ENCODE assay signal across 9 mouse cellular contexts in genomic region chr9:72693081-72693696, GRCm38 (mm10). TPM values are rescaled to one million over a fixed set of nuclear protein-coding genes. Genes with fewer than 3 reads are reported as not detected.
A peak's percentile ranks its signal among the peaks of the same experiment; 100 is the strongest.
DNase-seq lines count a peak whose midpoint lies in the region; ATAC-seq lines count a peak whose summit lies in the region.
"Had no signal": no experiment of that assay in that cellular context is flagged by ENCODE, and none has a peak within 500 bp of the region (broad histone marks: within the 10 kb centered on the region; RNA-seq: fewer than 3 reads in every experiment).

No protein-coding gene starts in this region.

- H3K27ac ChIP-seq in heart, embryonic 12.5 days (ENCODE audit: poor library complexity, severe bottlenecking): 0 out of 2 replicates have a peak overlapping the region, but pooled peaks have one; percentile 11
- no peak overlapping the region for H3K27ac ChIP-seq in heart, embryonic 11.5 days (ENCODE audit: low read depth, low read length)
- H3K27ac ChIP-seq in hindbrain, embryonic 14.5 days: peak overlapping the region; percentile 66
- H3K27ac ChIP-seq: liver, embryonic 14.5 days had no signal

- DNase-seq in right cerebral cortex, adult 2 months (ENCODE audit: low spot score in 2 of 2): peak; percentile 43 to 55
- no peak for DNase-seq in right cerebral cortex, postnatal 14 days
- no peak for DNase-seq in hindbrain, embryonic 14.5 days (ENCODE audit: low spot score)
- peak; percentile 54 for DNase-seq in skeletal muscle tissue, adult 2 months (ENCODE audit: low read depth, low spot score)
- DNase-seq in lung, postnatal 4 days: no peak

- no peaks in the 10 kb centered on the region for H3K9me3 ChIP-seq in heart, embryonic 12.5 days (replicated peaks)
- no peaks in the 10 kb centered on the region for H3K9me3 ChIP-seq in heart, embryonic 11.5 days (replicated peaks; ENCODE audit: control insufficient read depth, low read length)
- no peaks in the 10 kb centered on the region for H3K9me3 ChIP-seq in hindbrain, embryonic 14.5 days (ENCODE audit: control insufficient read depth, low read length)

- 66% methylated on average over 24 of the region's 24 CpGs for WGBS in heart, embryonic 12.5 days
- WGBS in heart, embryonic 11.5 days (ENCODE audit: insufficient replicate concordance): 73% methylated on average over 24 of the region's 24 CpGs
- WGBS in hindbrain, embryonic 14.5 days: 64% methylated on average over 24 of the region's 24 CpGs

- no peak overlapping the region for H3K9ac ChIP-seq in heart, embryonic 12.5 days
- no peak overlapping the region for H3K9ac ChIP-seq in heart, embryonic 11.5 days (ENCODE audit: low read depth, low read length)
- no peak overlapping the region for H3K9ac ChIP-seq in hindbrain, embryonic 14.5 days
- H3K9ac ChIP-seq: liver, embryonic 14.5 days had no signal

- peaks cover 47% of the 10 kb centered on the region for H3K4me1 ChIP-seq in heart, embryonic 12.5 days (replicated peaks)
- H3K4me1 ChIP-seq in heart, embryonic 11.5 days (ENCODE audit: control insufficient read depth, insufficient read depth, low read length): peaks cover 21% of the 10 kb centered on the region
- H3K4me1 ChIP-seq in hindbrain, embryonic 14.5 days (replicated peaks; ENCODE audit: control insufficient read depth, insufficient read depth, low read length): peaks cover 14% of the 10 kb centered on the region; the same call in 1 of the 2 replicates

- no peak overlapping the region for H3K4me3 ChIP-seq in heart, embryonic 12.5 days
- no peak overlapping the region for H3K4me3 ChIP-seq in heart, embryonic 11.5 days (ENCODE audit: low read depth, low read length)
- no peak overlapping the region for H3K4me3 ChIP-seq in hindbrain, embryonic 14.5 days (replicated peaks; ENCODE audit: low read length)

- H3K27me3 ChIP-seq in heart, embryonic 12.5 days (replicated peaks): no peaks in the 10 kb centered on the region
- H3K27me3 ChIP-seq in heart, embryonic 11.5 days (ENCODE audit: control insufficient read depth, insufficient read depth, low read length): no peaks in the 10 kb centered on the region
- no peaks in the 10 kb centered on the region for H3K27me3 ChIP-seq in hindbrain, embryonic 14.5 days (ENCODE audit: control insufficient read depth, insufficient read depth, low read length)

- no peak for ATAC-seq in heart, embryonic 12.5 days (ENCODE audit: insufficient number of reproducible peaks, low FRiP score)
- no peak for ATAC-seq in heart, embryonic 11.5 days (replicated peaks; ENCODE audit: insufficient number of reproducible peaks, low FRiP score, low TSS enrichment)
- ATAC-seq in hindbrain, embryonic 14.5 days (ENCODE audit: low FRiP score): 0 out of 2 replicates have a peak, but pooled peaks have one; percentile 43
- no peak for ATAC-seq in activated CD4-positive, CD25-positive, alpha-beta regulatory T cell, adult 4 months

- H3K4me2 ChIP-seq in heart, embryonic 12.5 days: no peak overlapping the region
- no peak overlapping the region for H3K4me2 ChIP-seq in heart, embryonic 11.5 days
- no peak overlapping the region for H3K4me2 ChIP-seq in hindbrain, embryonic 14.5 days (replicated peaks)

- H3K36me3 ChIP-seq in heart, embryonic 12.5 days: peaks cover 75% of the 10 kb centered on the region
- H3K36me3 ChIP-seq in heart, embryonic 11.5 days (ENCODE audit: control insufficient read depth, insufficient read depth, low read length): peaks cover 30% of the 10 kb centered on the region
- H3K36me3 ChIP-seq in hindbrain, embryonic 14.5 days (replicated peaks; ENCODE audit: control insufficient read depth, insufficient read depth): peaks cover 87% of the 10 kb centered on the region

RNA-seq across cellular contexts. Expression of gene Nedd4, which starts 31.0 kb away (rescaled TPM):
- 624 and 643 TPM in 2 replicates for polyA plus RNA-seq in heart, embryonic 12.5 days (2016; fragmentation: Nextera tagmentation; extraction: Ambion mirVana)
- polyA plus RNA-seq in heart, embryonic 11.5 days (2014; fragmentation: Nextera tagmentation; extraction: Ambion mirVana): 555 and 667 TPM in 2 replicates
- 478 and 513 TPM in 2 replicates for polyA plus RNA-seq in hindbrain, embryonic 14.5 days (2014; fragmentation: Nextera tagmentation; extraction: Ambion mirVana)
- 1 to 10 TPM; 1.2 to 1.3 TPM for polyA plus RNA-seq in activated CD4-positive, CD25-positive, alpha-beta regulatory T cell, adult 4 months (2017; shearing (Covaris generic))

Comparison
In these comparisons a context has a peak if more than half of its experiments do, and no peak if none do; other contexts are left out.
1. DNase-seq: peak in right cerebral cortex, adult 2 months (2 of 2) and skeletal muscle tissue, adult 2 months (single experiment); none in right cerebral cortex, postnatal 14 days (single experiment), hindbrain, embryonic 14.5 days (single experiment) and lung, postnatal 4 days (0 of 2).
2. RNA of gene Nedd4, which starts 31.0 kb away (polyA plus RNA-seq): 624 to 643 TPM in heart, embryonic 12.5 days, 555 to 667 TPM in heart, embryonic 11.5 days and 478 to 513 TPM in hindbrain, embryonic 14.5 days; 1.2 to 1.3 TPM in activated CD4-positive, CD25-positive, alpha-beta regulatory T cell, adult 4 months; every median in the first group is over 100 times any median in the second.